9 mouse cellular contexts compared by ENCODE assay signal in the genomic region with DNA sequence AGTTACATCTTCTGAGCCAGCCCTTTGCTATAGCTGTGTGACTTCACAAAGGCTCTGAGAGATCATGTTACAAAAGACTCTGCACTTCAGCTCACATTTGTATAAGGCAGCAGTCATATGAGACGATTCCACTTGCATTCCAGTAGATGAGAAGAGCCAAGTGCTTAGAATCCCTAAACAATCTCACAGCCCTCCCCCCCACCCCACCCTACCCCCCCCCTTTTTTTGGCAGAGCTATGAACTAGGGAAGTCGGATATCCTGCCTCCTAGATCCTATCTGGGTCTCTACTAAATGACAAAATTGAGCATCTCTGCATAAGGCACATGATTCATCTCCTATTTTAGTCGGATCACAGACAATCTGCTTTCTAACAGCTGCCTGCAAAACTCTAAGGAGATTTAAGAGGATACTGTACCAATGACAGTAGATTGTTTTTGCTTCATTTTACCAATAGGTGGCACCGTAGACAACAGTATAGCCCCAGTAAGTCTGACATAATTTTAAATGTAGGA.
DNase-seq lines count a peak whose midpoint lies in the region; ATAC-seq and TF ChIP-seq lines count a peak whose summit lies in the region.
"Had no signal": no experiment of that assay in that cellular context is flagged by ENCODE, and none has a peak within 500 bp of the region (broad histone marks: within the 10 kb centered on the region; RNA-seq: fewer than 3 reads in every experiment).

No protein-coding gene starts in this region.

- no peaks in the 10 kb centered on the region for H3K79me2 ChIP-seq in heart, adult 2 months (replicated peaks; ENCODE audit: control insufficient read depth, insufficient read depth, low read length)
- H3K79me2 ChIP-seq in CH12.LX (replicated peaks; ENCODE audit: control insufficient read depth, extremely low read depth, insufficient read depth, poor library complexity, severe bottlenecking), result no peaks in the 10 kb centered on the region

- dilution Hi-C loops in CH12.LX (cut with MboI; ENCODE audit: extremely low pct_ligation_motif_present, extremely low pct_unique_long_range_greater_than_20kb, low sequenced_read_pairs), result no loop called here

- no peak for TF ChIP-seq EP300 in heart, adult 2 months (IDR thresholded peaks at IDR 0.05; ENCODE audit: insufficient read depth, low read depth, low read length)
- TF ChIP-seq EP300 in CH12.LX (IDR thresholded peaks at IDR 0.05; ENCODE audit: low read length), result no peak

- 2% methylated on average over 4 of the region's 4 CpGs for WGBS in heart, adult 2 months
- 12% methylated on average over 4 of the region's 4 CpGs for WGBS in embryonic facial prominence, embryonic 10.5 days
- WGBS in intestine, embryonic 15.5 days, result 8% methylated on average over 4 of the region's 4 CpGs
- WGBS in midbrain, embryonic 14.5 days, result 9% methylated on average over 4 of the region's 4 CpGs

- ATAC-seq in intestine, embryonic 15.5 days, result peak; percentile 89
- ATAC-seq in midbrain, embryonic 14.5 days (ENCODE audit: low FRiP score, low TSS enrichment), result peak; percentile 85

- peak; percentile 71 for TF ChIP-seq RAD21 in CH12.LX (IDR thresholded peaks at IDR 0.05; ENCODE audit: low read depth, low read length)

- TF ChIP-seq POLR2A in heart, adult 2 months (IDR thresholded peaks at IDR 0.05; ENCODE audit: insufficient read depth, low read depth, low read length), result no peak
- no peak for TF ChIP-seq POLR2A in CH12.LX (IDR thresholded peaks at IDR 0.05; ENCODE audit: low read depth, low read length)

- intact Hi-C loops in heart, adult 2 months (cut with DNase I), result loop anchor here (2.0 to 10.0 kb wide), 5 partner anchors 178 to 1124 kb away; no protein-coding TSS in a partner anchor
- intact Hi-C loops in heart, postnatal 36 days (cut with DNase I), result loop anchor here (2.0 to 10.0 kb wide), 4 partner anchors 181 to 914 kb away; a partner anchor contains a TSS

- no peaks in the 10 kb centered on the region for H3K36me3 ChIP-seq in heart, adult 2 months (ENCODE audit: control insufficient read depth, insufficient read depth, low read length)
- H3K36me3 ChIP-seq in CH12.LX (replicated peaks in 1 of 2; ENCODE audit: control insufficient read depth in 1 of 2, insufficient read depth in 1 of 2, low read length in 1 of 2), result no peaks in the 10 kb centered on the region
- H3K36me3 ChIP-seq in embryonic facial prominence, embryonic 10.5 days (replicated peaks), result no peaks in the 10 kb centered on the region
- H3K36me3 ChIP-seq in intestine, embryonic 15.5 days, result no peaks in the 10 kb centered on the region
- no peaks in the 10 kb centered on the region for H3K36me3 ChIP-seq in midbrain, embryonic 14.5 days (ENCODE audit: control insufficient read depth, insufficient read depth, low read length)
- H3K36me3 ChIP-seq: liver, embryonic 15.5 days had no signal

- in situ Hi-C loops in CH12.LX (cut with MboI; ENCODE audit: low pct_ligation_motif_present, low pct_unique_long_range_greater_than_20kb, low sequenced_read_pairs), result no loop called here

- no peaks in the 10 kb centered on the region for H3K9me3 ChIP-seq in CH12.LX (replicated peaks; ENCODE audit: low read length)
- H3K9me3 ChIP-seq in embryonic facial prominence, embryonic 10.5 days, result no peaks in the 10 kb centered on the region
- no peaks in the 10 kb centered on the region for H3K9me3 ChIP-seq in intestine, embryonic 15.5 days
- no peaks in the 10 kb centered on the region for H3K9me3 ChIP-seq in midbrain, embryonic 14.5 days (ENCODE audit: control insufficient read depth, low read length)
- H3K9me3 ChIP-seq: liver, embryonic 15.5 days had no signal

- TF ChIP-seq CTCF in heart, adult 2 months (IDR thresholded peaks at IDR 0.05), result peak; percentile 77
- TF ChIP-seq CTCF in CH12.LX (conservative IDR thresholded peaks at IDR 0.05 in 1 of 2, IDR thresholded peaks at IDR 0.05 in 1 of 2; ENCODE audit: low read depth in 2 of 2, low read length in 2 of 2), result peak in 1 of 2 experiments; percentile 61; a peak in 2 of 4 replicates

- no peaks in the 10 kb centered on the region; the same call in 1 of the 2 replicates for H3K4me1 ChIP-seq in heart, adult 2 months (ENCODE audit: control insufficient read depth, insufficient read depth, low read length)
- H3K4me1 ChIP-seq in CH12.LX (ENCODE audit: control insufficient read depth in 1 of 2, insufficient read depth in 2 of 2), result no peaks in the 10 kb centered on the region
- peaks cover 20% of the 10 kb centered on the region for H3K4me1 ChIP-seq in embryonic facial prominence, embryonic 10.5 days
- 0 out of 2 replicates have a peak, but pooled peaks cover 2% of the 10 kb centered on the region for H3K4me1 ChIP-seq in intestine, embryonic 15.5 days (replicated peaks)
- H3K4me1 ChIP-seq in midbrain, embryonic 14.5 days (ENCODE audit: control insufficient read depth, insufficient read depth, low read length), result no peaks in the 10 kb centered on the region
- H3K4me1 ChIP-seq: liver, embryonic 15.5 days had no signal

- no peak overlapping the region for H3K27ac ChIP-seq in heart, adult 2 months
- H3K27ac ChIP-seq in CH12.LX (ENCODE audit: insufficient read depth, low read depth), result no peak overlapping the region
- no peak overlapping the region for H3K27ac ChIP-seq in embryonic facial prominence, embryonic 10.5 days (replicated peaks)
- no peak overlapping the region for H3K27ac ChIP-seq in intestine, embryonic 15.5 days
- H3K27ac ChIP-seq in midbrain, embryonic 14.5 days (replicated peaks; ENCODE audit: low read depth, low read length), result no peak overlapping the region
- H3K27ac ChIP-seq: liver, embryonic 15.5 days had no signal

- no peak overlapping the region for H3K4me2 ChIP-seq in CH12.LX (ENCODE audit: insufficient read depth, low read depth, poor library complexity, severe bottlenecking)
- no peak overlapping the region for H3K4me2 ChIP-seq in intestine, embryonic 15.5 days (replicated peaks)
- 0 out of 2 replicates have a peak overlapping the region, but pooled peaks have one; percentile 13 for H3K4me2 ChIP-seq in midbrain, embryonic 14.5 days (ENCODE audit: low read length)
- H3K4me2 ChIP-seq: liver, embryonic 15.5 days had no signal

- H3K9ac ChIP-seq in heart, adult 2 months (ENCODE audit: low read depth, low read length), result no peak overlapping the region
- H3K9ac ChIP-seq in CH12.LX (ENCODE audit: insufficient read depth, low read depth), result no peak overlapping the region
- no peak overlapping the region for H3K9ac ChIP-seq in intestine, embryonic 15.5 days
- no peak overlapping the region for H3K9ac ChIP-seq in midbrain, embryonic 14.5 days (replicated peaks; ENCODE audit: low read length)
- H3K9ac ChIP-seq: liver, embryonic 15.5 days had no signal

- no peak overlapping the region for H3K4me3 ChIP-seq in heart, adult 2 months
- no peak overlapping the region for H3K4me3 ChIP-seq in CH12.LX (replicated peaks in 1 of 3; ENCODE audit: low read depth in 2 of 3, low read length in 2 of 3, poor library complexity in 1 of 3)
- H3K4me3 ChIP-seq in embryonic facial prominence, embryonic 10.5 days, result no peak overlapping the region
- no peak overlapping the region for H3K4me3 ChIP-seq in intestine, embryonic 15.5 days (replicated peaks)
- no peak overlapping the region for H3K4me3 ChIP-seq in midbrain, embryonic 14.5 days (replicated peaks; ENCODE audit: low read depth, low read length)
- H3K4me3 ChIP-seq: liver, embryonic 15.5 days had no signal

- H3K27me3 ChIP-seq in heart, adult 2 months (ENCODE audit: control insufficient read depth, insufficient read depth, low read length), result no peaks in the 10 kb centered on the region
- H3K27me3 ChIP-seq in CH12.LX (replicated peaks), result no peaks in the 10 kb centered on the region
- H3K27me3 ChIP-seq in embryonic facial prominence, embryonic 10.5 days (replicated peaks; ENCODE audit: low read depth, poor library complexity, severe bottlenecking), result no peaks in the 10 kb centered on the region
- H3K27me3 ChIP-seq in intestine, embryonic 15.5 days (replicated peaks), result no peaks in the 10 kb centered on the region
- no peaks in the 10 kb centered on the region for H3K27me3 ChIP-seq in midbrain, embryonic 14.5 days (ENCODE audit: control insufficient read depth, insufficient read depth, low read length)
- H3K27me3 ChIP-seq: liver, embryonic 15.5 days had no signal

- no peak for DNase-seq in heart, adult 2 months
- no peak for DNase-seq in heart, postnatal 36 days
- DNase-seq in CH12.LX (ENCODE audit: extremely low read depth), result peak; percentile 38
- DNase-seq in embryonic facial prominence, embryonic 10.5 days (ENCODE audit: low spot score), result peak; percentile 38
- peak; percentile 88 for DNase-seq in midbrain, embryonic 14.5 days
- no peak for DNase-seq in adrenal gland, adult 8-10 months
- no peak for DNase-seq in testis, postnatal 14 days (ENCODE audit: low spot score)

TF ChIP-seq in CH12.LX, 34 proteins besides CTCF, POLR2A, EP300 and RAD21:
- TF ChIP-seq JUN (IDR thresholded peaks at IDR 0.05; ENCODE audit: insufficient read depth, low read depth, low read length), result no peak
- TF ChIP-seq MAZ (IDR thresholded peaks at IDR 0.05; ENCODE audit: low read depth, low read length), result no peak
- TF ChIP-seq JUND (conservative IDR thresholded peaks at IDR 0.05; ENCODE audit: low read depth, low read length), result no peak
- peak; percentile 47 for TF ChIP-seq SMC3 (IDR thresholded peaks at IDR 0.05; ENCODE audit: low read depth, low read length)
- TF ChIP-seq KAT2A (IDR thresholded peaks at IDR 0.05; ENCODE audit: insufficient replicate concordance, low read length), result no peak
- no peak for TF ChIP-seq ETS1 (conservative IDR thresholded peaks at IDR 0.05; ENCODE audit: low read depth, low read length)
- no peak for TF ChIP-seq UBTF (IDR thresholded peaks at IDR 0.05; ENCODE audit: low read depth, low read length)
- no peak for TF ChIP-seq ZKSCAN1 (IDR thresholded peaks at IDR 0.05; ENCODE audit: borderline replicate concordance, low read depth, low read length)

Comparison
In these comparisons a context has a peak if more than half of its experiments do, and no peak if none do; other contexts are left out.
1. DNase-seq: peak in CH12.LX (single experiment), embryonic facial prominence, embryonic 10.5 days (single experiment) and midbrain, embryonic 14.5 days (single experiment); none in heart, adult 2 months (0 of 2), heart, postnatal 36 days (0 of 2), adrenal gland, adult 8-10 months (single experiment) and testis, postnatal 14 days (single experiment).